Mouse (Mus musculus) urinary bladder, postnatal 4 days (tissue): ENCODE data around the gene Bcl9.

Experiments used
- DNase-seq, 2 experiments: peaks; one replicate each; pipeline ENCODE4 v3.0.0; 2021 to 2022; ENCODE audit warnings: low spot score in 2 of 2

Bcl9 gene

DNA sequence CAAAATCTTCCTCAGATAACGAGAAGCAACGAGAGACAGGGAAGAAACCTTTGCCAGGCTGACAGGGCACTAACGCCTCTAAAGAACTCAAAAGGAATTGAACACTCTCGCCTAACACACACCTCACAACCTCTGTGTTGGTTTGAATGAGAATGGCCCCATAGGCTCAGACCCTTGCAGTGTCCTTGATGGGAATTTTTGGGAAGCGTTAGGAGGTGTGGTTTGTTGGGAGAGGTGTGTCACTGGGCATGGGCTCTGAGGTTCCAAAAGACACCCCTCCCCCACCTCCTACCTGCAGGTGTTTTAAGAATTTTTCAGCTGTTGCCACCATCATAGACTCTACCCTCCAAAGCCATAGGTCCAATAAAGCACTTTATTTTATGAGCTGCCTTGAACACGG, 118.8 kb downstream of the Bcl9 start:
- DNase-seq = no peak

DNA sequence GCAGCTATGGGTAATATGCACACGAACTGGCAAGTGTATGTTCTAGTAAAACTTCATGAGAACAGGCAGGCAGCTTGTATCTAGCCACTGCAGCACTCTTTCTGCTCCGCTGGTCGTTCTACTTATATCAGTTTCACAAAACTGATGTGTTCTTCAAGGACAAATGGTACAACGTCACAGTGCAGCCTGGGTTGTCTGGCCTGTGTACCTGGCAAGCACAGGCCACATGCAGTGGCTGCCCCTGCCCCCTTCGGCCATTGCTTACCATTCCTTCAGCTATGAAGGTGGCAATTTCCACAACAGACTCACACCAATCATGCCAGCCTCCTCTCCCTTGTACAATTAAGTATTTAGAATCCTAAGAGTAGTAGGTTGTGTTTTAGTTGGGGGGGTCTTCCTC, 125.1 kb downstream of the Bcl9 start:
- no peak for DNase-seq

DNA sequence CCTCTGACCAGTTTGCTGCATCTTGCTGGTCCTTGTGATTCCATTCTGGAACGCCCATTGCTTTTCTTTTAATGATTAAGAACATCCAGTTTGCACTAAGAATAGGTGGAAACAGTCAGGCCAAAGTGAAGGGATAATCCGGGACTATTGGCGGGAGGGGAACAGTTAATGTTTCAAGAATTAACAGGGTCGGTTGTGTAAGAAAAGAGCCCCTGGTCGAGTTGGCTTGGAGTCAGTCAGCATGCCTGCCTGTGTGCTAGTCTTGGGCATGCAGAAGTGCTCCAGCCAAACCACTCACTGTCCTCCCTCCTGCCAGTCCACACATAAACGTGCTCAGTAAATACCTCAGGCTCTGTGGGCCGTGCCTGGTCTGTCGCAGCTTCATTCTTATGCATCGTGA, 125.5 kb downstream of the Bcl9 start:
- no peak for DNase-seq

DNA sequence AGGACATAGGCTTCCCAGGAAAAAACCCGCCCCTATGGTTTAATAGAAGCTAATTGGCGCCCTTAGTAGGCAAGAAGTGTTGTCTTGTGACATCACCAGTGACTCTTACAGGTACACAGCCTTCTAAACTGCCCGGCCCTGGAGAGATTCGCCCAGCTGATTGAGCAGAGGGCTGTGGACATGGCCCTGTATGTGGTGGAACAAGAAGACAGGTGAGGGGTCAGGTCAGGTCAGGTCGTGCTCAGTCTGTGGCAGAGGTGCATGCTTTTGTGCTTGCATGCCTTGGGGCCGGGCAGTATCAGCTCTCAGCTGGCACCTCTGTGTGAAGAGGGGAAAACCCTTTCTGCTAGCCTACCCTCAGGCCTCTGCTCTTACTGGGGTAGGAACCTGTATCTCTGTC, 126.2 kb downstream of the Bcl9 start:
- no peak for DNase-seq

DNA sequence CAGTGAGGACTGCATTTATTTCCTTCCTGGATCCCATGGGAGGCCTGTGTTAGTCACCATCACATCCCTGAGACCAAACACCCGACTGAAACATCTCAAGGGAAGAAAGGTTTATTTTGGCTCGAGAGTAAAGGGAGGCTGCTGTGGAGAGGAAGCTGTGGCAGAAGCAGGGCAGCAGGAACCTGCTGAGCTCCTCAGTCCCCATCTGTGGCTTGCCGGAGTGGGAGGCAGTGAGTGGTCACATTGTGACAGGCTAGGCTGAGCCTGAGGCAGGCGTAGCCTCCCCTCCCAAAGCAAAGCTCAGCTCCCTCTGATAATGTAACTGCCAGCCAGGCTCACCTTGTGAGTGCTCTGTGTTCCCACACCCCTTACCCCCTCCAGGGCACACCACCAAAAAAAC, 130.6 kb downstream of the Bcl9 start:
- no peak for DNase-seq

DNA sequence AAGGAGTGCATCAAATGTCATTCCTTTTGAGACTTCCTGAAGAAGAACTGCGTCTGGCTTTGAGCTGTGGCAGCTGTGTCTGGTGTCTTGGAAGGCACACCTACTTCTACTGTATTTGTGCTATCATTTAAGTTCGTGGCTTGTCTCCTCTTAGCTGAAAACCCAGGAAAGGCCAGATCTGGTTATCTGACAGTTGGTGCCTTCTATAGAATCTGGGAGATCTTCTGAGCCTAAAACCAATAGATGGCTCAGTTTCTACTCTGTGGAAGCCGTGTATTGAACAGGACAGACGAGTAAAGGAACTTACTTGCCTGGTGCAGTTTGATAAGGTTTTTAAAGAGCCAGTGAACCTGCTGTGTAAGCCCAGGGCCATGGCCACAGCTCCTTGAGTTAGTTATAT, 133.2 kb downstream of the Bcl9 start:
- DNase-seq = no peak

DNA sequence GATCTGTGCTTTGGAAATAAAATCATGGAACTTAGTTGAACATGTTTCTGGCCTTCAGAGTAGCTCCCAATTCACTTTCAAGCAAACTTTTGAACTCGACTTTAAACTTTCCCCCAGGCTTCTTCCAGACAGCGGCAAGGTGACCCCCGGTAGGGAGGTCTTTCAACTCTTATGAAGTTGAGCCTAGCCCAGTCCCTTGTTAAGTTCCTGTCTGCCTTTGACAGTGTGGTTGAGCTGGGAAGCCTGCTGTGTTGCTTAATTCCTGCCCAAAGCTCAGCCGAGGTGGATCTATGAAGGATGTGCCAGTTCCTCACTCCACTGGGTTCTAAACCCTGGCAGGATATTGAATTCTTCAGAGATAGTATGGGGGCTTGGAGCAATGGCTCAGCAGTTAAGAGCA, 135.9 kb downstream of the Bcl9 start:
- DNase-seq = no peak

DNA sequence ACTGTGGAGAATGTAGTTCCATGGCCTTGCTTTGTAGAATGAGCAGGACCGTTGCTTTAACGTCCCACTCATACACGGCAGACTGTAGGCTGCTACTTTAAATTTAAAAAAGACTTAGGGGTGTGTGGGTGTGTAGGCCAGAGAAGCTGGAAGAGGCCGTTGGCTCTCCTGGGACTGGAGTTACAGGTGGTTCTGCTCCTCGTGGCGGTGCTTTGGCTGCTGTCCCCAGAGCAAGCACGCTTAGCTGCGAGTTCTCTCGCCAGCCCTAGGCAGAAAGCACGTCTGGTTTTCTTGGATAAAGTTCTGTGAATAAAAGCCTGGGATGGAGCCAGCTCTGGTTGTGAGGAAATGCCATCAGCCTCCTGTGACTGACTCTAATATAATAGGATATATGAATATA, 136.8 kb downstream of the Bcl9 start:
- DNase-seq = peak in 1 of 2 experiments; percentile 65

DNA sequence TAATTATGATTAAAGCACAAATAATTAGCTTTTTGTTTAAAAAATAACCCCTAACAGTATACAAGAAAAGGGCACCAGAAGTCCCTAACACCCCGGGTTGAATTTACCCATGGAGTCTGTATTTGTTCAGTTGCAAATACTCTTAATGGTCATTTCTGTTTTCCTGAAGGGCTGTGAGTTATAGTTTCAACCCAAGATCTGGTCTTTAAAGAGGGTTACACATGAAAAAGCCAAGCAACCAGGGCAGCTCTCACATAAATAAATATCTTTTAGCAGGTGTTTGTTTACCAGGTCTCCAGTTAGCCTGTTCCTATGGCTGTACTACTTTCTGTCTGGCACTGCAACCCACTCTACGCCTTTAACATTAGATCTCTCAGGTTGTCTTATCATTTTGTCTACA, 137.7 kb downstream of the Bcl9 start:
- no peak for DNase-seq

DNA sequence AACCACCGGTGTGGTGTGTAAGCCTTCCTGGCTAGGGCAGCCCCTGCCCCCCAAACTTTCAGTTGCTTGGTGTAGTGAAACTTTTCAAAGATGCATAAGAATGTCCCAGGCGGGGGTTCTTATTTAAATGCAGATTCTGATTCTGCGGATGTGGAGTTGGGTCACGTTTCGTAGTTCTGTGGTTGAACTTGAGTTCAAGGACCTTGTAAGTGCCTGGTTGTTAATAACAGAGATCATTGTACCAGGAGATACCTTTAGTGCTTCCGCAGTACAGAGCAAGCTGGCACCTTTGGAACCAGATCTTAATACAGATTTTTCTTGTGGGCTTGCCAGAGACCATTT, 138.2 kb downstream of the Bcl9 start:
- DNase-seq = no peak

DNA sequence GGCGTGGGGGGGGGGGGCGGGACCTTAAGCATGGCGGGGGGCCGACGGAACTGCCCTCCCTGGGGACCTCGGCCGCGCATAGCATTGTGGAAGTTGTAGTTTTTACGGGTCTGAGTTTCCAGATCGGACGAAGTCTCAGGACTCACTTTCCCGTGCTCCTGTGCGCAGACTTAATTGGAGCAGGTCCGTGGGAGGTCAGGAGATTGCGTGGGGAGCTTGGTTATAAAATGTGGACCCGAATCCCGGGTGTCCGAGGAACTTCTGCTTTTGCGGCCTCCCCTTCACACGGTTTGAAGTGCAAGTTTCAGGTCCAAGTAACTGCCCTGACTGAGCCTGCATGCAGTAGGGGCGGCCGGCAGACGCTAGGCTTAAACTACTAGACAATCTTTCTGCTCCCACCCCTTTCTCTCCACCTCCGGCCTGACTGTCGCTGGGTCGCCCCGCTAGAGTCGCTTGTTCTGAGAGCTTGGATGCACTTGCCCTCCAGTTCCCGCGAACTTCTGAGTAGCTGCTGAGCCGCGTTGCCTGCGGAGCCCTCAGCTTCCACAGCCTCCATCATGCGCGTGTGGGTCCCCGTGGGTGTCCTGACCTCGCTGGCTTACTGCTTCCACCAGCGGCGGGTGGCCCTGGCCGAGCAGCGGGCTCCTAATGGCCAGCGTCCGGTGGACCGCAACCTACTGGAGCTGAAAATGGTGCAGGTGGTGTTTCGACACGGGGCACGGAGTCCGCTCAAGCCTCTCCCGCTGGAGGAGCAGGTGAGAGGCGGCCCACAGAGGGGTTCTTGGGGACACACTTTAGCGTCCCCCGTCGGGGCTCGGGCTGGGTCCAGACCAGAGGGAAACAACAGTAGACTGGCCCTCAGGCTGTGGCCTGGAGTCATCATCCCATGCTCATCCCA, 138.9 kb downstream of the Bcl9 start, which contains the start of gene Acp6:
Acp6 (plus strand) TSS at position 167 of the 898 bp plus-strand sequence.
- peak; percentile 83 to 90 for DNase-seq

DNA sequence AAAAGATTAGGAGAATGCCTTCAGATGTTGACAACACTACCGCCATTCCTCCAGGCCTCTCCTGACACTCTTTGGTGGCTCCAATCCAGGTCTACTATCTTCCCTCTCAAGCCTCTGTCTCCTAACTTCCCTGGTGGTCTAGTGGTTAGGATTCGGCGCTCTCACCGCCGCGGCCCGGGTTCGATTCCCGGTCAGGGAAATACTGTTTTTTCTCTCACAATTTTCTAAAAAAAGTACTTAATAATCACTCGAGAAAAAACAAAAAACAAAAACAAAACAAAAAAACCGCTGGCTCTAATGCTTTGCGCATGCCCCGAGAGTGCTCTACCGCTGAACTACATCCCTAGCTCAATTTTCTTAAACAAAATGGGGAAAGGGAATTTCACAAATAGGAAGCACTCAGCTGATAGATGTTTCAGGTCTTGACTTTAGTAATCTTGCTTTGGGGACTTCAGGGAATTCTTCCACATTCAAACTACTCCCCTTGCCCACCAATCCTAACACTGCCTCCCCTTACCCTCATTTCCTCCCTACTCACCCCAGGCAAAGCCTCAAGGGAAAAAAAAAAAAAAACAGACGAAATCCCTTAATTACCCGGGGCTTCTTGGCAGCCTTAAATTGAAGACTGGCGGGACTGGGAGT, 139.6 kb downstream of the Bcl9 start:
- DNase-seq = peak; percentile 70 to 82

DNA sequence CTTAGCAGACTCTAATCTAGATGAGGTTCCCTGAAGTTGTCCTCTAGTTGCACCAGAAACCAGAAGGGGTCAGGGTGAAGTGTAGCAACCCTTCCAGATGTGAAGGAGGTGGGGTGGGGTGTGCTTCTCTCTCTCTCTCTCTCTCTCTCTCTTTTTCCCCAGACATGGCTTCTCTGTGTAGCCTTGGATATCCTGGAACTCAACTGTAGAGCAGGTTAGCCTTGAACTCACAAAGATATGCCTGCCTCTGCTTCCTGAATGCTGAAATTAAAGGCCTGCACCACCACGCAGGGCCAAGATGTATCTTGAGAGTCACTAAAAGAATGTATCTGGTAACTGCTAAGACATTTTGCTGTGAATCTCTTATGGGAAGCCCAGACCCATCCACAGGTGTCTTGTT, 140.4 kb downstream of the Bcl9 start:
- DNase-seq = no peak

DNA sequence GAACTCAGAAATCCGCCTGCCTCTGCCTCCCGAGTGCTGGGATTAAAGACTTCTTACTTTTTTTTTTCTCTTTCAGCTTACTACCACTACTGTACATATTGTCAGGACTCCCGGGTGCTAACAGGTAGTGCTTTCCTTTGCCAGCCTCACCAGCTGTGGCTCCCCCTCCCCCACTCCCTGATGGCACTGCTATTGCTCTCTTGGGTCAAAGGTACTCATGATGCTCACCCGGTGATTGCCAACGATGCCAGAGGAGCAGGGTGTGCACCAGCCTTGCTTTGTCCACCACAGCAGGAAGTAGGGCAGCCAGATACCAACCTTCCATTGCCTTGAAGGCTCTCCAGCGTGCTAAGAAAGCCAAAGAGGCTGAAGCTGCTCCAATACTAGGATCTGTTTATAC, 141.3 kb downstream of the Bcl9 start:
- no peak for DNase-seq
